Mouse (Mus musculus): Measurements from ENCODE around the gene Nrgn.

- TF ChIP-seq CTCF (IDR thresholded peaks at IDR 0.05; ENCODE audit: insufficient read depth, low read length) (no peak), POLR2A (IDR thresholded peaks at IDR 0.05; ENCODE audit: borderline replicate concordance, extremely low read depth, low read depth, low read length) (no peak)
Measured at GRCm38 (mm10) chr9:37537658-37538250, 14.9 kb downstream of the Nrgn start.

All from lung, adult 2 months (tissue).